Comparison of ENCODE assay signal across 8 mouse cellular contexts in the genomic region with DNA sequence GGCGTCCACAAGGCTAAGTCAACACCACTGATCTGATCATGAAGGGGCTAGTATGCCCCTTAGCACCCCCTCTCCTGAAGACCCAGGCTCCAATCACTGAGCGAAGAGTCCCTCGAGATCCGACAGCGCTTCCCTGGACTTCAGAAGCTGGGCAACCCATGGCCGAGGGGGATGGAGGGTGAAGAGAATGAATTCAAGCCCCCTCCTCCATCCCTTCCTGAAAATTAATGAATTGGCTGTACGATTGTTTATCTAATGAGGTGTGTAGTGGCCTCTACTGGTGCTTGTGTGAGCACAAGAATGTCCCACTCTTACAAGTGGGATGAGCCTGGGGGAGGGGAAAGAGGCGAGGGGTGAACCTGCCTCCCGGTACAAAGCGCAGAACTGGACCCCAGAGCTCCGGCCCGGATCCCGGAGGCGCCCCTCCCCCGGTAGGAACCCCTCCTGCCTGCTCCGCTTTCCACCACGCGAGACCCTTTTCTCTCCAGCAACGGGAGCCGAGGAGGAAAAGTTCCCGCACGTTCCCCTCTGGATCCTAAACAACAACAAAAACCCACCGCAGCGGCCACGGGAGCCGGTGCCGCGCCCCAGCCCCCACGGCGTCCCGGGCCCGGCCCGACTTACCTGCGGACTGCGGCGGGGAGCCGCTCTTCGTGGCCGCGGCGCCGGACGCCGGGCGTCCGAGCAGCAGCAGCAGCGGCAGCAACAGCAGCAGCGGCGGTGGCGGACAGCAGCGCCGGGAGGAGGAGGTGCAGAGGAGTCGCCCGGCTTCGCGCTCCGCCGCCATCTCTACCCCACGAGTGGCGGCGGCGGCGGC. TPM values are rescaled to one million over a fixed set of nuclear protein-coding genes. Genes with fewer than 3 reads are reported as not detected.
A peak's percentile ranks its signal among the peaks of the same experiment; 100 is the strongest.
DNase-seq lines count a peak whose midpoint lies in the region; ATAC-seq and TF ChIP-seq lines count a peak whose summit lies in the region.

No protein-coding gene starts in this region.

- no peaks in the 10 kb centered on the region for H3K9me3 ChIP-seq in embryonic facial prominence, embryonic 13.5 days
- H3K9me3 ChIP-seq in heart, embryonic 11.5 days (replicated peaks; ENCODE audit: control insufficient read depth, low read length), result no peaks in the 10 kb centered on the region
- H3K9me3 ChIP-seq in liver, embryonic 14.5 days (ENCODE audit: control insufficient read depth, low read length), result no peaks in the 10 kb centered on the region
- H3K9me3 ChIP-seq in neural tube, embryonic 15.5 days (replicated peaks), result no peaks in the 10 kb centered on the region

- H3K9ac ChIP-seq in embryonic facial prominence, embryonic 13.5 days, result peak overlapping the region; percentile 97
- H3K9ac ChIP-seq in heart, embryonic 11.5 days (ENCODE audit: low read depth, low read length), result peak overlapping the region; percentile 97
- H3K9ac ChIP-seq in liver, embryonic 14.5 days (replicated peaks), result no peak overlapping the region
- peak overlapping the region; percentile 95 for H3K9ac ChIP-seq in neural tube, embryonic 15.5 days (replicated peaks)

- H3K36me3 ChIP-seq in embryonic facial prominence, embryonic 13.5 days, result no peaks in the 10 kb centered on the region
- H3K36me3 ChIP-seq in heart, embryonic 11.5 days (ENCODE audit: control insufficient read depth, insufficient read depth, low read length), result no peaks in the 10 kb centered on the region
- no peaks in the 10 kb centered on the region for H3K36me3 ChIP-seq in liver, embryonic 14.5 days (replicated peaks; ENCODE audit: control insufficient read depth, insufficient read depth, low read depth)
- no peaks in the 10 kb centered on the region for H3K36me3 ChIP-seq in neural tube, embryonic 15.5 days

- H3K27me3 ChIP-seq in embryonic facial prominence, embryonic 13.5 days, result no peaks in the 10 kb centered on the region
- H3K27me3 ChIP-seq in heart, embryonic 11.5 days (ENCODE audit: control insufficient read depth, insufficient read depth, low read length), result no peaks in the 10 kb centered on the region
- peaks cover 34% of the 10 kb centered on the region for H3K27me3 ChIP-seq in liver, embryonic 14.5 days (ENCODE audit: control insufficient read depth, insufficient read depth, low read length)
- no peaks in the 10 kb centered on the region for H3K27me3 ChIP-seq in neural tube, embryonic 15.5 days (replicated peaks)

- under 1% methylated on average over 61 of the region's 63 CpGs for WGBS in embryonic facial prominence, embryonic 13.5 days
- under 1% methylated on average over 62 of the region's 63 CpGs for WGBS in heart, embryonic 11.5 days (ENCODE audit: insufficient replicate concordance)
- 1% methylated on average over 57 of the region's 63 CpGs for WGBS in liver, embryonic 14.5 days (ENCODE audit: insufficient replicate concordance)
- under 1% methylated on average over 59 of the region's 63 CpGs for WGBS in neural tube, embryonic 15.5 days

- H3K4me1 ChIP-seq in embryonic facial prominence, embryonic 13.5 days, result peaks cover 22% of the 10 kb centered on the region
- peaks cover 16% of the 10 kb centered on the region for H3K4me1 ChIP-seq in heart, embryonic 11.5 days (ENCODE audit: control insufficient read depth, insufficient read depth, low read length)
- no peaks in the 10 kb centered on the region for H3K4me1 ChIP-seq in liver, embryonic 14.5 days (replicated peaks; ENCODE audit: control insufficient read depth in 2 of 2, insufficient read depth in 2 of 2, low read length in 1 of 2)
- H3K4me1 ChIP-seq in neural tube, embryonic 15.5 days, result peaks cover 30% of the 10 kb centered on the region

- peak; percentile 67 for DNase-seq in 3134 (ENCODE audit: extremely low read depth, insufficient read length, low spot score)
- DNase-seq in adrenal gland, postnatal 10 days, result peak; percentile 63
- peak; percentile 53 to 69 for DNase-seq in kidney, postnatal 36 days
- DNase-seq in liver, embryonic 14.5 days (ENCODE audit: low read depth in 3 of 3, low spot score in 3 of 3), result no peak
- peak; percentile 46 for DNase-seq in urinary bladder, postnatal 14 days (ENCODE audit: low spot score)

- no peak for TF ChIP-seq CTCF in liver, embryonic 14.5 days (IDR thresholded peaks at IDR 0.05; ENCODE audit: low read depth)

- peak overlapping the region; percentile 95 for H3K4me3 ChIP-seq in embryonic facial prominence, embryonic 13.5 days
- H3K4me3 ChIP-seq in heart, embryonic 11.5 days (ENCODE audit: low read depth, low read length), result peak overlapping the region; percentile 96
- peak overlapping the region; percentile 31 to 54 for H3K4me3 ChIP-seq in liver, embryonic 14.5 days (ENCODE audit: insufficient read depth in 1 of 2, low read depth in 2 of 2, low read length in 2 of 2)
- H3K4me3 ChIP-seq in neural tube, embryonic 15.5 days (replicated peaks), result peak overlapping the region; percentile 94

- H3K4me2 ChIP-seq in embryonic facial prominence, embryonic 13.5 days, result peak overlapping the region; percentile 76
- H3K4me2 ChIP-seq in heart, embryonic 11.5 days, result peak overlapping the region; percentile 81
- peak overlapping the region; percentile 54 for H3K4me2 ChIP-seq in liver, embryonic 14.5 days (ENCODE audit: low read depth)
- H3K4me2 ChIP-seq in neural tube, embryonic 15.5 days, result peak overlapping the region; percentile 88

- 0 out of 2 replicates have a peak, but pooled peaks have one; percentile 4 for ATAC-seq in embryonic facial prominence, embryonic 13.5 days (ENCODE audit: insufficient number of reproducible peaks, insufficient read depth, low FRiP score, low TSS enrichment, low read depth)
- ATAC-seq in heart, embryonic 11.5 days (replicated peaks; ENCODE audit: insufficient number of reproducible peaks, low FRiP score, low TSS enrichment), result 0 out of 2 replicates have a peak, but pooled peaks have one; percentile 40
- no peak for ATAC-seq in liver, embryonic 14.5 days (ENCODE audit: insufficient read depth)
- peak; percentile 42; the same call in 1 of the 2 replicates for ATAC-seq in neural tube, embryonic 15.5 days (ENCODE audit: low FRiP score)

- TF ChIP-seq EP300 in liver, embryonic 14.5 days (IDR thresholded peaks at IDR 0.05; ENCODE audit: low read depth), result no peak

- H3K27ac ChIP-seq in embryonic facial prominence, embryonic 13.5 days, result peak overlapping the region; percentile 100
- H3K27ac ChIP-seq in heart, embryonic 11.5 days (ENCODE audit: low read depth, low read length), result peak overlapping the region; percentile 100
- H3K27ac ChIP-seq in liver, embryonic 14.5 days, result no peak overlapping the region
- H3K27ac ChIP-seq in neural tube, embryonic 15.5 days (replicated peaks), result peak overlapping the region; percentile 100

RNA-seq across cellular contexts. Expression of a gene that starts 0.7 kb away (rescaled TPM):
- 10 to 100 TPM; 46.1 to 58.6 TPM for total RNA-seq in adrenal gland, postnatal 10 days (2021)
- 42.6 and 44.3 TPM in 2 replicates for polyA plus RNA-seq in embryonic facial prominence, embryonic 13.5 days (2015; fragmentation: Nextera tagmentation; extraction: Ambion mirVana)
- polyA plus RNA-seq in heart, embryonic 11.5 days (2014; fragmentation: Nextera tagmentation; extraction: Ambion mirVana), result 30.3 and 35.7 TPM in 2 replicates
- polyA plus RNA-seq in liver, embryonic 14.5 days (2012; rRNA removed), result 1.5 TPM in 2 replicates
- 1.4 and 1.5 TPM in 2 replicates for polyA plus RNA-seq in liver, embryonic 14.5 days (2014; fragmentation: Nextera tagmentation; extraction: Ambion mirVana)
- polyA plus RNA-seq in neural tube, embryonic 15.5 days (2015; fragmentation: Nextera tagmentation; extraction: Ambion mirVana), result 40.8 and 44.1 TPM in 2 replicates

Comparison
In these comparisons a context has a peak if more than half of its experiments do, and no peak if none do; other contexts are left out.
1. DNase-seq: peak in 3134 (single experiment), adrenal gland, postnatal 10 days (single experiment), kidney, postnatal 36 days (2 of 2) and urinary bladder, postnatal 14 days (single experiment); none in liver, embryonic 14.5 days (0 of 3).
2. H3K4me3 ChIP-seq: peak in every context shown above with its lines; median percentile 96 in heart, embryonic 11.5 days; 95 in embryonic facial prominence, embryonic 13.5 days; 94 in neural tube, embryonic 15.5 days; 42 in liver, embryonic 14.5 days.
3. RNA of a gene that starts 0.7 kb away (polyA plus RNA-seq): 40.8 to 44.1 TPM in neural tube, embryonic 15.5 days, 42.6 to 44.3 TPM in embryonic facial prominence, embryonic 13.5 days and 30.3 to 35.7 TPM in heart, embryonic 11.5 days; 1.4 to 1.5 TPM in liver, embryonic 14.5 days; every median in the first group is over 10 times any median in the second.
4. Peak in every context shown above with its lines, with median percentiles within 50 percentile points of each other: H3K4me2 ChIP-seq.